Mouse (Mus musculus): ENCODE results near the gene Eya2. TPM values are rescaled to one million over a fixed set of nuclear protein-coding genes. Genes with fewer than 3 reads are reported as not detected.

The Eya2 gene
- polyA plus RNA-seq, 1 experiment, result 4.6 TPM

GRCm38 (mm10) chr2:165745306-165746098, 150.7 kb downstream of the Eya2 start:
- Histone ChIP-seq H3K4me1 (ENCODE audit: control insufficient read depth, insufficient read depth, low read length) (no peaks in the 10 kb centered on the region), H3K27ac (ENCODE audit: insufficient read depth, low read length) (no peak overlapping the region), H3K4me3 (ENCODE audit: insufficient read depth, low read length) (no peak overlapping the region)
- no peak for TF ChIP-seq CTCF (IDR thresholded peaks at IDR 0.05; ENCODE audit: extremely low read depth, insufficient read depth, low read length)
- TF ChIP-seq POLR2A (IDR thresholded peaks at IDR 0.05; ENCODE audit: extremely low read depth, insufficient read depth, low read length), result no peak

- H3K4me3 ChIP-seq (ENCODE audit: insufficient read depth, low read length), result no peak overlapping the region
- TF ChIP-seq POLR2A (IDR thresholded peaks at IDR 0.05; ENCODE audit: extremely low read depth, insufficient read depth, low read length), result no peak
- no peak for TF ChIP-seq CTCF (IDR thresholded peaks at IDR 0.05; ENCODE audit: extremely low read depth, insufficient read depth, low read length)
- no peaks in the 10 kb centered on the region for H3K4me1 ChIP-seq (ENCODE audit: control insufficient read depth, insufficient read depth, low read length)
- no peak overlapping the region for H3K27ac ChIP-seq (ENCODE audit: insufficient read depth, low read length)
Observed at GRCm38 (mm10) chr2:165747975-165748374, 153.1 kb downstream of the Eya2 start.

DNA sequence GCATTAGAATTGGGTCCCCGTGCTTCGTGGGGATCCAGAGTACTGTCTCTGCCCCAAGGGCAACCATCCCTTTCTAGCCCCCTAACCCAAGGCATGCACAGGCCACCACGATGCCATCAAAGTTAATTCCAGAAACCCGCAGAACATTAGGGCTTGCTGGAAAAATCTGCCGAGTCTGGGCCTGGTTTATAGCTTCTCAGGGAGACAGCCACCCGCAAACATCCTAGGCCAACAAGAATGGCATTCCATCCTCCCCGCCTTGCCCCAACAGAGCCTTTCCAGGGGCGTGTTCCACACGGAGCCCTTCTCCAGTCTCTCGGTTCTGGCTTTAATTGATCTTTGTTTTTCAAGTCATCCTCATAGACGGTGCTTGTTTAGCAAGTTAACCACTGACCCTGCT, 153.6 kb downstream of the Eya2 start:
- TF ChIP-seq CTCF (IDR thresholded peaks at IDR 0.05; ENCODE audit: extremely low read depth, insufficient read depth, low read length) (no peak), POLR2A (IDR thresholded peaks at IDR 0.05; ENCODE audit: extremely low read depth, insufficient read depth, low read length) (no peak)
- no peak overlapping the region for H3K27ac ChIP-seq (ENCODE audit: insufficient read depth, low read length)
- H3K4me1 ChIP-seq (ENCODE audit: control insufficient read depth, insufficient read depth, low read length), result no peaks in the 10 kb centered on the region
- H3K4me3 ChIP-seq (ENCODE audit: insufficient read depth, low read length), result no peak overlapping the region

DNA sequence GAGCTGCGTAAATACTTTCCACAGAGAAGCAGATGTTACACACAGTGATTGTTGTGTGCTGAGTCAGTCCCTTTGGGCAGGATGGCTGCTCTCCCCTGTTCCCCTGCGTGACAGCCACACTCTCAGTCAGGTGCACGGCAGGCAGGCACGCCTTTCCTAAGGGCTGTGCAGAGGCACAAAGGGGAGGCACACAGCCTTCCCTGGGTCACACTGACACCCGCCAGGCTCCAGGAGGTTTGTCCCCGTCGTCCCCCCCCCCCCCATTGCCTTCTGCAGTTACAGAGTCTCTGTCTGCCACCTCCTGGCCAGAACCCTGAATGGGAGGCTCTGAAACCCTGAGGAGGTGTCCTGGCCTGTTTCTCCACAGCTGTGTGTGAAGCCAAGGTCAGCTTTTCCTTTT, 156.2 kb downstream of the Eya2 start:
- TF ChIP-seq POLR2A (IDR thresholded peaks at IDR 0.05; ENCODE audit: extremely low read depth, insufficient read depth, low read length) (no peak), CTCF (IDR thresholded peaks at IDR 0.05; ENCODE audit: extremely low read depth, insufficient read depth, low read length) (peak; percentile 39)

GRCm38 (mm10) chr2:165752704-165753103, 157.9 kb downstream of the Eya2 start:
- Histone ChIP-seq H3K27ac (ENCODE audit: insufficient read depth, low read length) (no peak overlapping the region), H3K4me1 (ENCODE audit: control insufficient read depth, insufficient read depth, low read length) (no peaks in the 10 kb centered on the region), H3K4me3 (ENCODE audit: insufficient read depth, low read length) (no peak overlapping the region)
- TF ChIP-seq CTCF (IDR thresholded peaks at IDR 0.05; ENCODE audit: extremely low read depth, insufficient read depth, low read length) (no peak), POLR2A (IDR thresholded peaks at IDR 0.05; ENCODE audit: extremely low read depth, insufficient read depth, low read length) (no peak)

More for the DNA sequence above, 156.2 kb downstream of the Eya2 start:
- no peaks in the 10 kb centered on the region for H3K4me1 ChIP-seq (ENCODE audit: control insufficient read depth, insufficient read depth, low read length)
- no peak overlapping the region for H3K4me3 ChIP-seq (ENCODE audit: insufficient read depth, low read length)
- H3K27ac ChIP-seq (ENCODE audit: insufficient read depth, low read length), result no peak overlapping the region

DNA sequence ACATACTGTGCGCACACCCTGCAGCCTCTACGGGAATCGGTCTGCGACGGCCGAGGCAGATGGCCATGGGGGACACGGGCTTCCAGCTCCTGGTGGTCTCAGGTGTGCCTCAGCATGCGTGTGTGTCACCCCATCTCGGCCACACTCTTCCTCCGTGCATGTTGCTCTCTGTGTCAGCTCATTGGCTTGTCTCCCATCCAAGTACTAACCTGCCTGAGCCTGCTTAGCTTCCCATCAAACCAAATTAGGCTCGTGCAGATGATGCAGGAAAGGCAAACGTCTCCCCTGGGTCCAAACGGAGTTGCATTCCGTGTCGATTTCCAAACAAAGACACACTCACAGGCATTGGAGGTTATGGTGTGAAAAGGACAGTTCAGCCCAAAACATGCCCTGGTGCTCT, 163.0 kb downstream of the Eya2 start:
- H3K4me1 ChIP-seq (ENCODE audit: control insufficient read depth, insufficient read depth, low read length), result no peaks in the 10 kb centered on the region
- TF ChIP-seq CTCF (IDR thresholded peaks at IDR 0.05; ENCODE audit: extremely low read depth, insufficient read depth, low read length) (no peak), POLR2A (IDR thresholded peaks at IDR 0.05; ENCODE audit: extremely low read depth, insufficient read depth, low read length) (no peak)
- H3K27ac ChIP-seq (ENCODE audit: insufficient read depth, low read length), result no peak overlapping the region
- H3K4me3 ChIP-seq (ENCODE audit: insufficient read depth, low read length), result no peak overlapping the region

- Histone ChIP-seq H3K27ac (ENCODE audit: insufficient read depth, low read length) (no peak overlapping the region), H3K4me3 (ENCODE audit: insufficient read depth, low read length) (no peak overlapping the region), H3K4me1 (ENCODE audit: control insufficient read depth, insufficient read depth, low read length) (no peaks in the 10 kb centered on the region)
- TF ChIP-seq CTCF (IDR thresholded peaks at IDR 0.05; ENCODE audit: extremely low read depth, insufficient read depth, low read length), result no peak
- TF ChIP-seq POLR2A (IDR thresholded peaks at IDR 0.05; ENCODE audit: extremely low read depth, insufficient read depth, low read length), result no peak
Observed at GRCm38 (mm10) chr2:165758534-165758933, 163.7 kb downstream of the Eya2 start.

DNA sequence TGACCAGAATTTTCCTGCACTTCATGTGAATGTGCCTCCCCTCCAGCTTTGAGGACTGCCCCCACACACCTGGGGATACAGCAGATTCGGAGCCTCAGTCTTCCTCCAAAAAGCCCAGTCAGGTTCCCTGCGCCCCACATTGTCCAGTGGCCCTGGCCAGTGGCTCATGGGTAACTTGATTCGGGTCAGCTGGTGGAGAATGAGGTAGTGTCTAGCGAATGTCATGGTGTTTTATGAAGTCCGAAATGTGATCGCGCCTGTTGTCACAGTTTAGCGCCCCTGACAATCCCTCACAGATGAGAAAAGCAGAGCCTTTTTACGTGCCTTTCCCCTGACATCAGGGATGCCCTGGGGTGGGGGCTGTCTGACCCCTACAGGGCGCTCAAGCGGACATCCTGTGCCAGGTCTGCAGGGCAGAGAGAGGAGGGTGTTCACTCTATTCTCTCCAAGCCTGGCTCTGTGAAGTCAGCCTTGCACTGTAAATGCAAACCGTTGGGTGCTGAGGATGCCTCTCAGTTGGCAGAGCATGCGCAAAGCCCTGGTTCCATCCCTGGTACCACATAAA, 164.7 kb downstream of the Eya2 start:
- Histone ChIP-seq H3K27ac (ENCODE audit: insufficient read depth, low read length) (no peak overlapping the region), H3K4me1 (ENCODE audit: control insufficient read depth, insufficient read depth, low read length) (no peaks in the 10 kb centered on the region), H3K4me3 (ENCODE audit: insufficient read depth, low read length) (no peak overlapping the region)
- TF ChIP-seq CTCF (IDR thresholded peaks at IDR 0.05; ENCODE audit: extremely low read depth, insufficient read depth, low read length), result no peak
- no peak for TF ChIP-seq POLR2A (IDR thresholded peaks at IDR 0.05; ENCODE audit: extremely low read depth, insufficient read depth, low read length)

GRCm38 (mm10) chr2:165768805-165769358, 174.1 kb downstream of the Eya2 start:
- no peak for TF ChIP-seq POLR2A (IDR thresholded peaks at IDR 0.05; ENCODE audit: extremely low read depth, insufficient read depth, low read length)
- TF ChIP-seq CTCF (IDR thresholded peaks at IDR 0.05; ENCODE audit: extremely low read depth, insufficient read depth, low read length), result no peak
- no peaks in the 10 kb centered on the region for H3K4me1 ChIP-seq (ENCODE audit: control insufficient read depth, insufficient read depth, low read length)
- no peak overlapping the region for H3K27ac ChIP-seq (ENCODE audit: insufficient read depth, low read length)
- no peak overlapping the region for H3K4me3 ChIP-seq (ENCODE audit: insufficient read depth, low read length)

All from cortical plate, adult 2 months (tissue).